Mouse (Mus musculus): Measurements from ENCODE around the gene Pcsk4. TPM values are rescaled to one million over a fixed set of nuclear protein-coding genes. Genes with fewer than 3 reads are reported as not detected.

Pcsk4 gene
- total and polyA plus RNA-seq, 3 experiments = 0.46 to 1.1 TPM; not detected in 1

DNA sequence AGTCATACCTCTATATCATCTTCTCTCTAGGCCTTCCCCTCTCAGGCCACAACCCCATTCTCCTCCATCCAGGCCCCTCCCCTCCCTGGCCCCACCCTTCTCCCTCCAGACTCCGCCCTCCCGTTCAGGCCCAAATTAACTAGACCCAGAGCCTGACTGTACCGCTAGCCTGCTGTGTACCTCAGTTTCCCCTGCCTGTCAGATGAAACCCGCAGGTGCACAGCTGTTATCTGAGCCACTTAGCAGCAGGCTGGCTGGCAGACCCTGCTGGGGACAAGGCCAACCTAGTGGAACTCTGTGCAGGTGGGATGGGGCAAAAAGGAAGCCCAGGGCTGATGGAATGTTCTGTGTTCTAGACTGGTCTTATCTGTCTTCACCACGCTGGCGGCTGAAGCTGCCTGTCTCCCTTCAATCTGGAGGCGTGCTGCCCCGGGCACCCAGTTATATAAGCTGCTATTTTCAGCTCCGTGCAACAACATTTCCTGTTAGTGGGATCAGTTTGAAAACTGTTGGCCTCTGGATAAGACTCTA lies 14.9 kb upstream of the Pcsk4 start:
- H3K79me2 ChIP-seq (replicated peaks; ENCODE audit: control insufficient read depth, extremely low read depth, insufficient read depth, poor library complexity, severe bottlenecking) = no peaks in the 10 kb centered on the region
- in situ Hi-C loops (cut with MboI; ENCODE audit: low pct_ligation_motif_present, low pct_unique_long_range_greater_than_20kb, low sequenced_read_pairs) (no loop called here), dilution Hi-C loops (cut with MboI; ENCODE audit: extremely low pct_ligation_motif_present, extremely low pct_unique_long_range_greater_than_20kb, low sequenced_read_pairs) (no loop called here)
- peaks cover 42% of the 10 kb centered on the region for H3K27me3 ChIP-seq (replicated peaks)
- H3K9me3 ChIP-seq (replicated peaks; ENCODE audit: low read length) = peaks cover 19% of the 10 kb centered on the region
- H3K4me3 ChIP-seq (replicated peaks in 1 of 3; ENCODE audit: low read depth in 2 of 3, low read length in 2 of 3, poor library complexity in 1 of 3) = no peak overlapping the region
- no peak overlapping the region for H3K4me2 ChIP-seq (ENCODE audit: insufficient read depth, low read depth, poor library complexity, severe bottlenecking)
- H3K9ac ChIP-seq (ENCODE audit: insufficient read depth, low read depth) = no peak overlapping the region
- H3K4me1 ChIP-seq (ENCODE audit: control insufficient read depth in 1 of 2, insufficient read depth in 2 of 2) = peaks cover 3 to 20% of the 10 kb centered on the region in 2 experiments
- no peak overlapping the region for H3K27ac ChIP-seq (ENCODE audit: insufficient read depth, low read depth)
- TF ChIP-seq MAFK (IDR thresholded peaks at IDR 0.05; ENCODE audit: insufficient replicate concordance, low read length) (no peak), EP300 (IDR thresholded peaks at IDR 0.05; ENCODE audit: low read length) (no peak), JUND (conservative IDR thresholded peaks at IDR 0.05; ENCODE audit: low read depth, low read length) (no peak), E2F4 (IDR thresholded peaks at IDR 0.05; ENCODE audit: insufficient replicate concordance, low read depth, low read length) (no peak), USF2 (conservative IDR thresholded peaks at IDR 0.05; ENCODE audit: low read depth, low read length) (no peak), JUN (IDR thresholded peaks at IDR 0.05; ENCODE audit: insufficient read depth, low read depth, low read length) (no peak), KAT2A (IDR thresholded peaks at IDR 0.05; ENCODE audit: insufficient replicate concordance, low read length) (no peak), POLR2A (IDR thresholded peaks at IDR 0.05; ENCODE audit: low read depth, low read length) (no peak), ZNF384 (IDR thresholded peaks at IDR 0.05; ENCODE audit: low read depth, low read length) (no peak), ZC3H11A (IDR thresholded peaks at IDR 0.05; ENCODE audit: low read depth, low read length) (no peak), BHLHE40 (IDR thresholded peaks at IDR 0.05; ENCODE audit: low read depth, low read length) (no peak)
- no peaks in the 10 kb centered on the region for H3K36me3 ChIP-seq (replicated peaks in 1 of 2; ENCODE audit: control insufficient read depth in 1 of 2, insufficient read depth in 1 of 2, low read length in 1 of 2)
- DNase-seq (ENCODE audit: extremely low read depth) = no peak

- dilution Hi-C loops (cut with MboI; ENCODE audit: extremely low pct_ligation_motif_present, extremely low pct_unique_long_range_greater_than_20kb, low sequenced_read_pairs) (no loop called here), in situ Hi-C loops (cut with MboI; ENCODE audit: low pct_ligation_motif_present, low pct_unique_long_range_greater_than_20kb, low sequenced_read_pairs) (no loop called here)
- no peak overlapping the region for H3K4me3 ChIP-seq (replicated peaks in 1 of 3; ENCODE audit: low read depth in 2 of 3, low read length in 2 of 3, poor library complexity in 1 of 3)
- no peaks in the 10 kb centered on the region for H3K36me3 ChIP-seq (replicated peaks in 1 of 2; ENCODE audit: control insufficient read depth in 1 of 2, insufficient read depth in 1 of 2, low read length in 1 of 2)
- no peak for DNase-seq (ENCODE audit: extremely low read depth)
- no peak overlapping the region for H3K27ac ChIP-seq (ENCODE audit: insufficient read depth, low read depth)
- peaks cover under 1 to 19% of the 10 kb centered on the region in 2 experiments for H3K4me1 ChIP-seq (ENCODE audit: control insufficient read depth in 1 of 2, insufficient read depth in 2 of 2)
- TF ChIP-seq POLR2AphosphoS2 (IDR thresholded peaks at IDR 0.05; ENCODE audit: low read depth, low read length) = no peak
- no peak for TF ChIP-seq RAD21 (IDR thresholded peaks at IDR 0.05; ENCODE audit: low read depth, low read length)
- TF ChIP-seq NRF1 (IDR thresholded peaks at IDR 0.05; ENCODE audit: low read depth, low read length) = no peak
- TF ChIP-seq CTCF (conservative IDR thresholded peaks at IDR 0.05 in 1 of 2, IDR thresholded peaks at IDR 0.05 in 1 of 2; ENCODE audit: low read depth in 2 of 2, low read length in 2 of 2) = no peak
- no peak for TF ChIP-seq ZKSCAN1 (IDR thresholded peaks at IDR 0.05; ENCODE audit: borderline replicate concordance, low read depth, low read length)
- no peak for TF ChIP-seq USF2 (conservative IDR thresholded peaks at IDR 0.05; ENCODE audit: low read depth, low read length)
- no peak for TF ChIP-seq E2F4 (IDR thresholded peaks at IDR 0.05; ENCODE audit: insufficient replicate concordance, low read depth, low read length)
- no peak for TF ChIP-seq NELFE (IDR thresholded peaks at IDR 0.05; ENCODE audit: low read depth, low read length)
- no peak for TF ChIP-seq MEF2A (IDR thresholded peaks at IDR 0.05; ENCODE audit: borderline replicate concordance, low read depth, low read length)
- TF ChIP-seq ZC3H11A (IDR thresholded peaks at IDR 0.05; ENCODE audit: low read depth, low read length) = no peak
- no peak for TF ChIP-seq MYC (IDR thresholded peaks at IDR 0.05; ENCODE audit: low read depth, low read length)
- TF ChIP-seq USF1 (IDR thresholded peaks at IDR 0.05; ENCODE audit: low read depth, low read length) = no peak
- no peak for TF ChIP-seq ZNF384 (IDR thresholded peaks at IDR 0.05; ENCODE audit: low read depth, low read length)
- H3K9me3 ChIP-seq (replicated peaks; ENCODE audit: low read length) = peaks cover 19% of the 10 kb centered on the region
- H3K9ac ChIP-seq (ENCODE audit: insufficient read depth, low read depth) = no peak overlapping the region
- H3K4me2 ChIP-seq (ENCODE audit: insufficient read depth, low read depth, poor library complexity, severe bottlenecking) = no peak overlapping the region
- no peaks in the 10 kb centered on the region for H3K79me2 ChIP-seq (replicated peaks; ENCODE audit: control insufficient read depth, extremely low read depth, insufficient read depth, poor library complexity, severe bottlenecking)
- H3K27me3 ChIP-seq (replicated peaks) = peaks cover 37% of the 10 kb centered on the region
These were observed 14.2 kb upstream of the Pcsk4 start for GRCm38 (mm10) chr10:80343425-80343895.
